Mouse (Mus musculus) stomach, postnatal 0 days (tissue): ENCODE measurements around the gene Otud4. TPM values are rescaled to one million over a fixed set of nuclear protein-coding genes. Genes with fewer than 3 reads are reported as not detected.

ENCODE experiments used
- ATAC-seq: fragments of 200-750 bp; cut with Nextera tagmentation; 2 replicates; pipeline ENCODE4 v1.8.0; 2017; ENCODE audit not compliant: low FRiP score, low TSS enrichment
- DNase-seq: peaks from one replicate; pipeline ENCODE4 v3.0.0-alpha.2; 2016; ENCODE audit warnings: low spot score
- H3K27ac ChIP-seq: fragments of 300-500 bp; sonication (generic); replicated peaks from 2 replicates; pipeline ENCODE4 v1.5.1; 2014; ENCODE audit warnings: mild to moderate bottlenecking, control low read depth
- H3K27me3 ChIP-seq: fragments of 300-500 bp; sonication (generic); 2 replicates; pipeline ENCODE4 v1.6.1; 2014; ENCODE audit warnings: low read length; ENCODE audit not compliant: control insufficient read depth, insufficient read depth
- H3K36me3 ChIP-seq: fragments of 300-500 bp; sonication (generic); 2 replicates; pipeline ENCODE4 v1.6.1; 2014; ENCODE audit warnings: low read length, mixed read lengths; ENCODE audit not compliant: control insufficient read depth, insufficient read depth
- H3K4me1 ChIP-seq: fragments of 300-500 bp; sonication (generic); replicated peaks from 2 replicates; pipeline ENCODE4 v1.6.1; 2014; ENCODE audit warnings: antibody characterized with exemption; ENCODE audit not compliant: control insufficient read depth, insufficient read depth
- H3K4me2 ChIP-seq: fragments of 300-500 bp; sonication (generic); replicated peaks from 2 replicates; pipeline ENCODE4 v1.6.1; 2014; ENCODE audit warnings: low read depth, mild to moderate bottlenecking, control low read depth, moderate library complexity
- H3K4me3 ChIP-seq: fragments of 300-500 bp; sonication (generic); 2 replicates; pipeline ENCODE4 v1.5.1; 2014; ENCODE audit warnings: low read depth, low read length, control low read depth
- H3K9ac ChIP-seq: fragments of 300-500 bp; sonication (generic); 2 replicates; pipeline ENCODE4 v1.6.1; 2014; ENCODE audit warnings: mild to moderate bottlenecking, low read length, control low read depth, mixed read lengths
- H3K9me3 ChIP-seq: fragments of 300-500 bp; sonication (generic); 2 replicates; pipeline ENCODE4 v1.6.1; 2016; ENCODE audit warnings: low read length; ENCODE audit not compliant: control insufficient read depth
- CTCF ChIP-seq: IDR thresholded peaks from 2 replicates; pipeline ENCODE4 v1.5.1; 2016; ENCODE audit warnings: antibody characterized with exemption, low read depth, mild to moderate bottlenecking, moderate library complexity
- EP300 ChIP-seq: optimal IDR thresholded peaks from 2 replicates; pipeline ENCODE3; 2016; ENCODE audit warnings: antibody characterized with exemption
- WGBS: fragments of 180-500 bp; shearing (Covaris S2); extraction: QIAGEN DNeasy Blood & Tissue Kit; methylation state at CpG from one replicate; pipeline ENCODE4 v1.1.7; 2014; 5-methylcytosine and 5-hydroxymethylcytosine counted together
- polyA plus RNA-seq: library from polyadenylated mRNA; unstranded; fragments of >200 nt; fragmentation: Nextera tagmentation; extraction: Ambion mirVana; gene quantifications from 2 replicates; pipeline ENCODE4 v1.2.1, GENCODE M21; 2015

The Otud4 gene
- polyA plus RNA-seq, 1 experiment from 2014 or later: 5.4 TPM

DNA sequence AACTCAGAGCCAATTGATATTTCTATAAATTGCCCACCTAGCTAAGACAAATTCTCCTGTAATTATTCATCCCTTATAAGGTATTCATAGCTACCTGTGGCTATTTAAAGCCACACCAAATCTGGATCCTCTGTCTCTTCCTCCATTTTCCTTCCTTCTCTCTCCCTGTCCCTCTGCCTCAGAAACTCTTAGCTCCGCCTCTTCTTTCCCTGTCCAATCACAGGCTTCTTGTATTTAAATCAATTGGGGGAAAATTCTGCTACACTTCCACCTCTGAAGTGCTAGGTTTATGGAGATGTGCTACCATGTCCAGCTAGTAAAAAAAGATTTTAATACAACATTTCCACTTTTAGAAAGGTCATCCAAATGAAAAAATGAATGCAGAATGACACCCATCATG is 3.9 kb upstream of the Otud4 start:
- no peak overlapping the region for H3K4me3 ChIP-seq
- no peaks in the 10 kb centered on the region for H3K36me3 ChIP-seq
- H3K27me3 ChIP-seq: no peaks in the 10 kb centered on the region
- no peak overlapping the region for H3K9ac ChIP-seq
- H3K4me1 ChIP-seq: no peaks in the 10 kb centered on the region
- no peak for ATAC-seq
- H3K27ac ChIP-seq: no peak overlapping the region
- WGBS: 85% methylated on average over 1 of the region's 1 CpGs
- H3K9me3 ChIP-seq: no peaks in the 10 kb centered on the region
- no peak for TF ChIP-seq CTCF
- TF ChIP-seq EP300: no peak
- DNase-seq: no peak
- H3K4me2 ChIP-seq: no peak overlapping the region

DNA sequence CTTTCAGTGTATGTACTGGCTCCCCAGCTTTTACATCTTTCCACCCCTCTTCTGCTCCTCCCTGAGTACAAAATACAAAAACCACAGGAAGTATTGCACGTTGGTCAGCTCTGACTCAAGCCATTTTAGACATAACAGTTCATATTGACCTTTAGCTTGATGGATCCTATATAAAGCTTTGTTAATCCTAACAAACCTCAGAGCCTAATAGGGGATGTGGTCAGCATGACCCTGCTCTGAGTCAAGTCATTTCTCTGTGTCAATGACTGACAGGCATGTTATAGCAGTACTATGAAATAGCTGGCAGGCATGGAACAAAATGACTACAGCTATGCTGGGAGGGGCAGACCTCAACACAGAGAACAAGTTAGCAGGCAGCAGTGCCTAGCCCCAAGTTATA is 3.3 kb upstream of the Otud4 start:
- Histone ChIP-seq H3K4me3 (no peak overlapping the region), H3K27ac (no peak overlapping the region), H3K9me3 (no peaks in the 10 kb centered on the region), H3K9ac (no peak overlapping the region), H3K4me1 (0 out of 2 replicates have a peak, but pooled peaks cover 2% of the 10 kb centered on the region), H3K27me3 (no peaks in the 10 kb centered on the region), H3K4me2 (no peak overlapping the region), H3K36me3 (no peaks in the 10 kb centered on the region)
- TF ChIP-seq CTCF (no peak), EP300 (no peak)
- DNase-seq (no peak), ATAC-seq (no peak)
- WGBS: 41% methylated on average over 1 of the region's 1 CpGs

DNA sequence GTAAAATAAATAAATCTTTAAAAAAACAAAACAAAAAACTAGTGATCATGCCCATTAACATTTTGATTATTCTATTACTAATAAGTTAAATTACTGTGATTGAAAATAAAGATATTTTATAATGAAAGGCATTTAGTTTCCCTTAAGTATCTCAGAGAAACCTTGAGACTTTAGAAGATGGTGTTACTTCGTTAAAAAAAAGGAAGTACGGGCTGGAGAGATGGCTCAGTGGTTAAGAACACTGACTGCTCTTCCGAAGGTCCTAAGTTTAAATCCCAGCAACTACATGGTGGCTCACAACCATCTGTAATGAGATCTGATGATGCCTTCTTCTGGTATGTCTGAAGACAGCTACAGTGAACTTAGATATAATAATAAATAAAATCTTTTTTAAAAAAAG is 2.2 kb upstream of the Otud4 start:
- no peaks in the 10 kb centered on the region for H3K9me3 ChIP-seq
- no peak overlapping the region for H3K27ac ChIP-seq
- no peak overlapping the region for H3K4me2 ChIP-seq
- ATAC-seq (no peak), DNase-seq (no peak)
- TF ChIP-seq CTCF (no peak), EP300 (no peak)
- H3K36me3 ChIP-seq: no peaks in the 10 kb centered on the region
- no peak overlapping the region for H3K9ac ChIP-seq
- H3K4me1 ChIP-seq: 0 out of 2 replicates have a peak, but pooled peaks cover 3% of the 10 kb centered on the region
- no peak overlapping the region for H3K4me3 ChIP-seq
- no peaks in the 10 kb centered on the region for H3K27me3 ChIP-seq
- 87% methylated on average over 3 of the region's 3 CpGs for WGBS

DNA sequence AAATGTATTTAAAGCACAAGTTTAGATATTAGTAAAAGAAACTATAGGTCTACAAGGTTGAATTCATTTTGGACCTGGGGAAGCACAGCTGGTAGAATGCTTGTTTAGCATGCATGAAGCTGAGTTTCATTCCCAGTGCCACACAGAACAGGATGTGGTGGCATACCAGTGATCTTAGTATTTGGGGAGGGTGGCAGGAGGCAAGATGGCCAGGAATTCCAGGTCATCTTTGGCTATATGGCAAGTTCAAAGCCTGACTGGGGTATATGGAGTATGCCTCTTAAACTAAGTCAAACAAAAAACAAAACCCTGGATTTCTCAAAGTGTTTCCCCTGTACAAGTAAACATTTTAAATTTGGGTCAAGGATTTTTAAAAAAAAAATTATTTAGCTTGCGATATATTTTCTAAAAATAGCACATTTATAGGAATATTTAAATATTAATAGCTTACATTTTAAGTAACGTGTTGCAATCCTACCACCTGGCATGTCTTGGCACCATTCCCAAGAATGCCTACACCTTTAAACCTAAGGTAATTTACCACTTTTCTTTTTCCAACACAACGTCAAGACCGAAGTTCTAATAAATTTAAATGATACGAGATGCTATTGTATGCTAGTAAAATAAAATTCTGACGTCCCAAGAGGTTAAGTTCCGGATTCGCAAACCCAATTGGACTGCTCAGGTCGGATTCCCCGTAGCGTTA is 1.3 kb upstream of the Otud4 start:
- Histone ChIP-seq H3K9me3 (no peaks in the 10 kb centered on the region), H3K4me1 (0 out of 2 replicates have a peak, but pooled peaks cover 3% of the 10 kb centered on the region), H3K9ac (peak overlapping the region; percentile 72), H3K27ac (peak overlapping the region; percentile 98; the same call in 1 of the 2 replicates), H3K36me3 (no peaks in the 10 kb centered on the region), H3K4me2 (peak overlapping the region; percentile 83), H3K27me3 (no peaks in the 10 kb centered on the region), H3K4me3 (peak overlapping the region; percentile 89)
- DNase-seq (peak; percentile 29), ATAC-seq (no peak)
- TF ChIP-seq EP300: no peak
- TF ChIP-seq CTCF: no peak
- WGBS: 2% methylated on average over 11 of the region's 11 CpGs

DNA sequence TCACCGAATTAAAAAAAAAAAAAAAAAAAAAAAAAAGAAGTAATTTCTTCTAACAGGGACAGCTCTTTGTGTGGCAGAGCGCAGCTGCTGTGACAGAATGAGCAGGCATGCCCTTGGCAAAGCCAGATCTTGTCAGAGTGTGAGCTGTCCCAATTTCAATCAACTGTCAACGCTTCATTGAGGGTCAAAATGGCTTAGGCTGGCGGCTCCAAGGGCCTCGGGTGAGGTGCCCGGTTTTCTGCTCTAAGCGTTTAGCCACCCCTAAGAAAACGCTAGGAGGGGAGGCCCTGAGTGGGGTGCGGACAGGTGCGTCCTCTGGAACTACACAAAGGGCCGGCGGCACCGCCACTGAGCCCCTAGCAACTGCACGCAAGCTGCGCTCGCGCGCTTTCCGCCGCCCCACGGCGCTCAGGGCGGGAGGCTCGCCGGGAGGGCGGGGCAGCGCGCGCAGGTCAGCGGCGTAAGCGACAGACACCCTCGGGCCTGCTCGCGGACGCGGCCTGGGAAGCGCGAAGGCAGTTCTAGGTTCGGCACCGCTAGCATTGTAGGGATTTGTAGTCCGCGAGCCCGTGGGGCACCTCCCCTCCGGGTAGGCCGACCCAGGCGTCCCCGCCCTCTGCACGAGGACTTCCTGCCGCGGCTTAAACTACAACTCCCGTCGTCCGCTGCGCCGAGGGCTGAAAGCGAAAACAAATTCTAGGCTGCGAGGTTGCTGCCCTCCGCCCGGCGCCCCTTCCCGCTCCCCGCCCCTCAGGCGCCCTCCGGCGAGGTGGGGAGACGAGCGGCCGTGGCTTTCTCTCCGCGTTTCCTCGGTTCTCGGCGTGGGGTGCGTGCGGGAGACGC is 490 bp upstream of the Otud4 start:
- Histone ChIP-seq H3K27ac (peak overlapping the region; percentile 98), H3K27me3 (no peaks in the 10 kb centered on the region), H3K36me3 (no peaks in the 10 kb centered on the region), H3K4me2 (peak overlapping the region; percentile 83), H3K4me1 (0 out of 2 replicates have a peak, but pooled peaks cover 3% of the 10 kb centered on the region), H3K9ac (peak overlapping the region; percentile 89), H3K9me3 (no peaks in the 10 kb centered on the region), H3K4me3 (peak overlapping the region; percentile 89)
- ATAC-seq (peak; percentile 100), DNase-seq (peak; percentile 98)
- TF ChIP-seq EP300 (no peak), CTCF (no peak; the same call in 1 of the 2 replicates)
- WGBS: under 1% methylated on average over 75 of the region's 77 CpGs
